Mouse (Mus musculus) frontal cortex, postnatal 36 days (tissue): ENCODE results near the gene Eci2.
"Not testable (repeated sequence)": the region's sequence is repeated elsewhere in the genome, so short reads cannot be mapped to it uniquely, and the experiment has no call there.

ENCODE experiments used
- DNase-seq, 2 experiments: peaks; one replicate each; pipeline ENCODE4 v3.0.0; 2022; ENCODE audit warnings: low spot score in 2 of 2

Eci2 gene

DNA sequence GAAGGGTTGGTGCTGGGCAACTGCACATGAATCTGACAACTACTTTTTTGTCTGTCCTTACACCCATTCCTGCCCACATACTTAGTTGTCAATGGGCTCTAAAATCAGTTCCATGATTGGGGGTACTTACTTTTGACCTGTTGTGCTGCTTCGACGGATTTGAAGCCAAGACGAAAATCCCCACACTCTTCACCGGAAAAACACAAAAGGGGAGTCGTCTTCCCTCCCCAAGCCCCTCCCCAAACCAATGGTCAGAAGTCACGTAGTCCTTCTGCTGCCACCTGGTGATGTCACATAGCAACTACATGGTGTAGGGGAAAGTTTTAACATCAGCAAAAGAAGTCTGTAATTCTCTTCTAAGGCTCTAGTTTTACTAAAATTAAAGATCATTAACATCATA, at the start of gene Eci2:
TSS of gene Eci2 (minus strand) at position 218 of the 400 bp plus-strand sequence.
- DNase-seq: no peak

DNA sequence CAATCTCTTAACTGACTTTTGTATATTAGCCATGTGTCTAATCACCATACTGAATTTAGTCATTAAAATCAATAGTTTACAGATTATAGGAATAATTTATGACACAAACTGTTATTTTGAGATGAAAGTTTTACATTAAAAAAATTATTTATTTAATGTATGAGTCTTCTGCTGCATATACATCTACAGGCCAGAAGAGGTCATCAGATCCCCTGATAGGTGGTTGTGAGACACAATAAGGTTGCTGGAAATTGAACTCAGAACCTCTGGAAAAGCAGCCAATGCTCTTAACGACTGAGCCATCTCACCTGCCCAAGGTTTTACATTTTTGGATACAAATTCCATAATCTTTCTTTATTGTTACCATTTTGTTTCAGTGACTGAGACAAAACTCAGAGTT, 48.0 kb upstream of the Eci2 start:
- no peak for DNase-seq

DNA sequence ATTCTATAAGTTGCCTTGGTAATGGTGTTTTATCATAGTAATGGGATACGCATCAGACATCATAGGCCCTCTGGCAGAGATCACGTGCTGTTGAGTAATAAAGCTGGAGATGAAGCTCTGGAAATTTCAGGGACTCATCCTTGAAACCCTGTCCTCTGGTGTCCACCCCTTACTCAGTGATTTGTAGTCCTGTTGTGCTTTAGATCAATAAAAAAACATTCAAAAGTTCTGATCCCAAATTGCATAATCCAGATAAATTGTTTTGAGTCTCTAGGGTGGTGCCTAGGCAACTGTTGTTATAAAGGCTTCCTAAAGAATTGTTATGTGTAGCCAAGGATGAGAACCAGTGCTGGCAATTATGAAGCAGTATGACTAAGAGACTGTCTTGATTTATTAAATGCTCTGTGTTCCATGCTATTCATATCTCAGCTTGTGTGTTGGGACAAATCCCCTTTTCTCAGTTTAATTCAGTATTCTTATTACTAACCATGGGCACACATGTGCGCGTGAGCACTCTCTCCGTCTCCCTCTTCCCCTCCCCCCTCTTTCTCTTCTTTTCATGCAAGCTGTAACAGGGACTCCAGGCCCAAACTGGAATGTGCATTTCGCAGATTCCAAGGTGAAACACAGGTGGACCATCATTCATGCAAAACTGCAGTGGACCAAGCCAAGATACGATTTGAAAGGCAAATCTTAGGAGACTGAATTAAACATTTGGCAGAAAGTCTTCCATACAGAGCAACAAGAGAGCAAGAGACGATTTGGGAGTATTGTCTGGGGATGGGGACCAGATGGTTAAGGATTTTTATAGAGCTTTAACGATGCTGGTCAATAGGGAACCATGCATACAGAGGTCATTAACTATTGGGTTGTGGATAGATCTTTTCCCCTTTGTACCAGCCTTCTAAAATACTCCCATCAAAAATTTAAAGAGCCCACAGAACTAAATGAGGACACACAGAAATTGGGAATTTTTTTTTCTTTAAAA, 43.9 kb upstream of the Eci2 start:
- no peak for DNase-seq

DNA sequence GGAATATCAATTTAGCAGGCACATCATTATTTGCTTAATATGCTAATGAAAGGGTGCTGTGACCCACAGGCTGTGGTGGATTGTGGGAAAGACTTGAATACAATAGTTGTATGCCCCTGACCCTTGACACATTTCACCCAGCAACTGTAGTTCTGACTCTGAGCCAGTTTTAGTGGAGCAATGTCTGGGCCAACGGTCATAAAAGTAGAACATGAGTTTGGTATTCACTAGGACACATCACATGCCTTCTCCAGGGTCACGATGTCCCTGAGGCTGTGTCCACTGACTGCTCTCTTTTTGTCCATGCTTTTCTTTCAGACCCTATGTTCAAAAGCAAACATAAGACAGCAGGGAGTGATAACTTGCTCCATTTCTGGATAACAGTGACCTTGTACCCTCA, 40.2 kb upstream of the Eci2 start:
- no peak for DNase-seq

DNA sequence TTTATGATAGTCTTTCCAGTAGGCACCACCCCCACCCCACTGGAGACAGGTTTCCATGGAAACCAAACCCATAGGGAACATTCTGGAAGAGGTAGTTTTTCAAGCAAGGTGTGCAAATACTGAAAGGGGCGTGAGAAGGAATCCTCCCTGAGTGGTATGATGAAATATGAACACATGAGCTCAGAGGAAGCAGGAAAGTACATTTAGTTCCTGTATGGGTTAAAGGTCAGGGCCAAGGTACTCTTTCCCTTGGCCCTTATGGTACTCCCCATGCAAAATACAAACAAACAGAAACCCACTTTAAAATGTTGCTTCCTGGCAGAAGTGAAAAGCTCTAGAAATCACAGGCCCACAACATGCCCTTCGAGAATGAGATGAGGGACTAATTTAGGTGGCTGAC, 39.1 kb upstream of the Eci2 start:
- DNase-seq: no peak

DNA sequence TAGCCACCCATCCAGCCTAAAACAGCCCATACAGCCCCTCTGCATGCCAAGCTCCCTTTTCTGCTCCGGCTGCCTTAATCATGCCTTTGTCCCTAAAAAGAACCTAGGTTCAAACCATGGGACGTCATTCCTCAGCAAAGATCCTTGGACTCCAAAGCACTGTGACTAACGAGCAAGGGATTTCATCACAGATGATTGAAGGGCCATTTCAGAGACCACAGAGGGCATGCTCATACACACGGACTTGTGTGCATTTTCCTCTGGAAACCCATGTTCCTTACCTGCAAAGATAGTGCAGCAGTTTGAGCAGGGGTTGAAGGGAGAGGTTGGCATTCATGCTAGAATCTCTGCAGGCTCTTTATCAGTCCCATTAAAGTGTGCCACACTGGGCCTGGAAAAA, 37.5 kb upstream of the Eci2 start:
- DNase-seq: no peak

DNA sequence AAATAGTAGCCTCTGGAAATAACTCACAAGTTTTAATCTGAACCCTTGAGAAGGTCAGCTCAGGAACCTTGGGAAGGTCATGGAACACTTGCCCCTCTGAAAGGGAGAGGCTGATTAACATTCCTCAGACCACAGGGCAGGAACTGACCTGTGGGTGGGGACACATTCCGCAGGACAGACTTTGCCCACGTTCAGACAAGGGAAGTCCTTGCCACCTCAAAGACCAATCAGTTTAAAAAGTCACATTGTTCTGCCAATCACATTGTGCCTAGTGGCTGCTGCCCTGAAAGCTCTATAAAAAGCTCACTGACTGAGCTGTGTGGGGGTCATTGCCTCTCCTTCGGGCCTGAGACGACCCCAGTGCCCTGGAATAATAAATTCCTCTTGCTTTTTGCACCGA, 31.2 kb upstream of the Eci2 start:
- no peak for DNase-seq

DNA sequence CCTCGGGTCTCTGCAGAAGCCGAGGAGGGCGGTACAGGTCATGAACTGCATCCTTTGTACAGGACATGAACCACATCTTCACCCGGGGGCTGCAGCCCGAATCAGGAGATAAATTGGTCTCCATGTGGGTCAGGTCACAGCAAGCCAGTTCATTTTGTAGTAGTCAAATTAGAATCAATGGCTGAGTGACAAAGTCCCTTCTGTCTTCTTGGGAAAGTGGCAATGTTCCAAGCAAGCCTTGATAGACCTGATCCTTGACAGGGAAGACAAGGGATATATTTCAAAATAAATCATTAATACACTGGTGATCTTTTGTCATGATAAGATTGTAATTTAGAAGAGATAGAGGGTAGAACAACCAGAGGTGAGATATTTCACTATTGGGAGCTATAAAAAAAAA, 9.6 kb upstream of the Eci2 start:
- DNase-seq: no peak

DNA sequence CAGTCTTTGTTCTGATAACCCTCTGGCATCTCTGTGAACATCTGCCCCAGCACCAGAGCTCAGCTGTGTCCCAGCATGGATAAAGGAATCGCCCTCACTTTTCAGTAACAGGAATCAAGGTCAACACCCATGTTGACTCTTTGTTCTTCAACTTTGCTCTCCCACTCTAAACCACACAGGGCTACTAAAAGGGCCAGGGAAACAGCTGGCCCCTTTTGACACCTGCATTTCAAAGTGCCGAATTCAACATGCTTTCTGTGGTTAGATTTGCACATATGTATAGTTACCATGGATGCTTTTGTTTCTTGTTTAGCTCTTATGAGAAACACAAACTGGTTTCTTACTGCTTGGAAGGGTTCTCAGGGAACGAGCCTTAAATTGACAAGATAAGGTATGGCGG, 8.8 kb upstream of the Eci2 start:
- no peak for DNase-seq

DNA sequence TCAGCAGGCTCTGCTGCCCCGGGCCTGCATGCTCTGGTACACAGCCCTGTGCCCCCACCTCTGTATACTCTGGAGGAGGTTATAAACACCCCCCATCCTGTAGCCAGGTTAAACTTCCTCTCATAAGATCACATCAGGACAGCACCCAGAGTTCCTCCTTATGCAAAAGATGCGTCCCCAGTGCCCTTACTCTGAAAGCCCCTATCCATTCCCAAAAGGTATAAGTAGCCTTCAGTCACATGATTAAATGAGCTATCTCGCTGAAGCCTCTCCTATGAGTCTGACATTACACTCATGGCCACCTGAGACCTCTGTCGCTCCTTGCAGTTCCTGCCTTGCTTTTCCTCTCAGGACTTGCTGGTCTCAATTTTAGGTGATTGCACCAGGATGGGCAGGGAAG, 6.7 kb upstream of the Eci2 start:
- no peak for DNase-seq

DNA sequence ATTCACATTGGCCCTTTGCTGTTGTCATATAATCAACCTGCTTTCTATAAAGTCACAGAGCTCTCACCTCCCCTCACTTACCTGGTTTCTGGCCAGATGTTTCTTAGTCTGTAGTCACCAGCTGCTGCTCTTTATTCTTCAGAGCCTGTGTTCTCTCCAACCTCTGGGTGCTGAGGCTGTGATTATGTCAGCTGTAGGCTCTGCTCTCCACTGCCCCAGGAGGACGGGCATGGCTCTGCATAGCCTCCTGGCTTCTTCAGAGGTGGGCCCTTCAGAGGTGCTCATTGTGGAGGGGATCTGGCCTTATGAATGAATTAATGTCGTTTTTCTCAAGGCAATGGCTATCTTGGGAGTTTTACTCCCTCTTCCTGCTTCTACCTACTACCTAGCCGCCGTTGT, 4.8 kb upstream of the Eci2 start:
- DNase-seq: no peak

DNA sequence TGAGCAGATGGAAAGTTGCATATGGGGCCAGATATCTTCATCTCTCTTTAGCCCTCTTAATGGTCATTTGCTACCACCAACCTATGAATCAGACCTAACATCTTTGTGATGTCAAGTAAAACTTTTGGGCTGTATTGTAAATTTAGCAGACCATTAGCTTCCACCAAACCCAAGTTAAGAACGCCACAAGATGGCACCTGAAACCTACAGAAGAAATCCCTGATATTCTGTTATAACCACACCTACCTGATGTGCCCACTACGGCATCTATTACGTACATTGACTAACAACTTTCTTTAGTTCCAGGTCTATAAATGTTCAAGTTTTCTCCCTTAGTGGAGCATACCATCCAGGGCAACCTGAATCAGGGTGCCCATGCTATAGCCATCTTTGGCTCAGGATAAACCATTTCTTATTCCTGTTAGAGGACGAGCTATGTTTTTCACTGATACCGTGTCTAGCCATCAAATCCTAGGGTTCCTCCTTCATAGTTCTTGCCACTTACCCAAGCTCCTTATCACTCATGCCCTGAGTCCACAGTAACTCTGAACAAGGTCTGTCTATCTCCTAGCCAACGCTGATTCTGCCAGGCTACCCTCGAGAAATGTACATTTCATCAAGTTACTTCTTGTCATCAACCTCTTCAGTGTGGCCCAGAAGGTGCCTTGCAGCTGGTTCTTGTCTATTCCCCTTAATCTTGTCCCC, 4.2 kb upstream of the Eci2 start:
- peak in 1 of 2 experiments; percentile 53 for DNase-seq

DNA sequence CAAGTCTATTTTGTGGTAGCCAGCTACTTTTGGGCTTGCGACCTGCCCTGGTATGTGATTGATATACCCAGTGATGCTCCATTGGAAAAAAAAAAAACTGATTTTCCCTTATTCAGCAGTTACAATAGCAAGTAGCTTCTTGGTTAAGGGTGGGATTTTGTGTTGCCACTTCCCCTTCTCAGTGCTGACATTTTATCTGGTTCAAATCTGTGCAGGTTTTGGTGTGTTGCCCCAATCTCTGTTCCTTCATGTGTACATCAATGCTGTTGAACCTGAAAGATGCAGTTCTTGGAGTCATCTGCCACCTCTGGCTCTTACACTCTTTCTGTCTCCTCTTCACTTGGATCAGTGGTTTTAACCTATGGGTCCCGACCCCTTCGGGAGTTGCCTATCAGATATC, 1.5 kb upstream of the Eci2 start:
- no peak for DNase-seq

DNA sequence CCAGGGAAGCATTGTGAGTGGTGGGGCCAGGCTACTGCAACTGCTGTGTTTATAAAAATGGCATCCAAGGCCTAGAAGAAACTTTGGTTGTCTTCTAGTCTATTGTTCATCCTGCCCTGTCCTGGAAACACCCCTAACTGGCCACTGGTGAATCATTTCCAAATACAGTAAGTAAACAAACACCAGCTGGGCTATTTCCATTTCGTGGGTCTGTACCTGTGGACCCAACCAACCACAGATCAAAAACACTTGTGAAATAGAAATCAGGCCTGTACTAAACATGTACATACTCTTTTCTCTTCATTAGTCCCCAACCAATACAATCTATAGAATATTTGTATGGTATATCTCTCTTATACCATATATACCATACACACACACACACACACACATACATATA, 3.5 kb downstream of the Eci2 start:
- not testable (repeated sequence) for DNase-seq

DNA sequence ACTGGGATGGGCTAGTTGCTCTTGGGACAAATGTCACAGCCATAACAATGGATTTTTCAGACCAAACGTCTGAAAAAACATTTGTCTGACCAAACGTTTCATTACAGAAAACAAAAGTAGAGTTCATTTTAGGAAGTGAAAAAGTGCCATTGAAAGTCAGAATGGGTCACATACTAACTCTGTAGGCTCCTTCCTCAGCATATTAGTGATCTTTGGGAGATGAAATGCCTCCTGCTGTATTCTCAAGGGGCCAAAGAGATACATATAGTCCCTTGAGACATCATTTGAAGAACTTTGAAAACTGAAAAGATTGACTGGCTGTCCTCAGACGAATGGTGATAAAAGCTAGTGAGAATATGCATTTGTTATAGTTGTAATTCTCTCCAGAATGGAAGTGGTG, 6.5 kb downstream of the Eci2 start:
- DNase-seq: no peak

DNA sequence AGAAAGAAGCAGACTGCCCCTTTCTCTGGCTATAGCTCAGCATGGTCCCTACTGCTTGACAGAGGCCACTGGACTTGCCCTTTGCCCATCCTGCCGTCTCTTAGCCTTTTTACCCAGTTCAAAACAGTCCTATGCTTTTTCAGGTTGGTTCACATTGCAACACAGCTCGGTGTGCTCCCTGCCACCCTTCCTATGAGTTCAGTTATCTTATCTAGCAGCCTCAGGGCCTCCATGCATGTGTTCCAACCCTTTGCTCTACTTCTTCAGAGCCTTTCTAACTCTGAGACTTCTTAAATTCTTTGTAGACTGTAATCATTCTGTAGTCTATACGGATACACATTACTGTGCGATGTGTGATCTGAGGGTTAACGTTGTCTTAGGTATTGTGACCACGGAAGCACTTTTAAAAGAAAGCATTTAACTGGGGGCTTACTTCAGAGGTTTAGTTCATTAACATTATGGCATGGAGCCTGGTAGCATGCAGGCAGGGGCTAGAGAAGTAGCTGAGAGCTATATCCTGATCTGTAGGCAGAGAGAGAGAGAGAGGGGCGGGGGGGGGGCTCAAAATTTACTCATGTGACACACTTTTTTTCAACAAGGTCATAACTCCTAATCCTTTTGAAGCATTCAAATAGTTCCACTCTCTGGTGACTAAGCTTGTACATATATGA, 7.9 kb downstream of the Eci2 start:
- DNase-seq: no peak

DNA sequence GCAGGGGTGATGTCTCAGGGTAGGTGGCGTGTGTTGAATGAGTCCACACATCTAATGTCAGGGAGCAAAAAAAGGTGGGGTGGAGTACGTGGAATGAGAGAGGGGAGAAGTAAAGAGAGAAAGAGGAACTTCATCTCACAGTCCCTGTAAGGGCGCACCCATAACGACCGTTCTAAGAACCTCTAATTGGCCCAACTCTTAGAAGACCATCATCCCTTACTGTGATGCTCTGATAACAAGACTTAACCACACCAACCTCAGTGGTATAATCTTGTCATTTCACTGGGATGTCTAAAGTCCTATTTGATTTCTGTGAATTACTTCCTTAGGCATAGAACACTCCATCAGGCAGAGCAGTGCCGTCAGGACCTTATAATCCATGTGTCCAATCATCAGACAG, 9.5 kb downstream of the Eci2 start:
- no peak for DNase-seq

DNA sequence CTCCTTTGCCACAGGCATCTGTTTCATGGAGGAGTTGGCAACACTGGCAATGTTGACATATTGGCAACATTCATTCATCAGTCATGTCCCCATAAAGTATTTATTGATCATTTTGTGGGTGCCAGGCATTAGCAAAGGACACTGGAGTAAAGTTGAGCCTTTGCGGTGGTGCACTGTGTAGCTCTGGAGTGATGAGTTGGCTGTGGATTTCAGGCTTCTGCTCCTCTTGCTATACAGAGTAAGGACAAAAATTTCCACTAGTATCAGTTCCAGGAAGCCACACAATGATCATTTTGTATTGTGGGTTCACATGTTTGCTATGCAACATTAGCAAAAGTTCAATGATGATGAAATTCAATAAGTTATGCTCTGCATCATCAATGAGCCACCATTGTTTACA, 10.8 kb downstream of the Eci2 start:
- no peak for DNase-seq

DNA sequence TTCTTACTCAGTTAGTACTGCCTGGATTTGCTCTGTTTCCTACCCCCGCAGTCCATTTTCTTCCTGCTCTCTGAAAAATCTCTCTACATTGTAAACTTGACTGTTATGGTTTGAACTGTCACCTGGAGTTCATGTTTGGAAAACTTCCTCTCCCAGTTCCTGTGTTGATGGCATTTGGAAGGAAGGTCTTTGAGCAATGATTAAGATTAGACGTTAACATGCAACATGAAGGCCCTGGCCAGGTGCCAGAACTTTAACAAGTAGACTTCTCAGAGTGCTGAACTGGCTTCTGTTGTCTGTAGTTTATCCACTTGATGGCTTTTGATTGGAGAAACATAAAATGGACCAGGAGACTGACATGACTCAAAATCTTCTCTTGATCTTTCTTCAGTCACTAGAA, 31.0 kb downstream of the Eci2 start:
- DNase-seq: no peak

DNA sequence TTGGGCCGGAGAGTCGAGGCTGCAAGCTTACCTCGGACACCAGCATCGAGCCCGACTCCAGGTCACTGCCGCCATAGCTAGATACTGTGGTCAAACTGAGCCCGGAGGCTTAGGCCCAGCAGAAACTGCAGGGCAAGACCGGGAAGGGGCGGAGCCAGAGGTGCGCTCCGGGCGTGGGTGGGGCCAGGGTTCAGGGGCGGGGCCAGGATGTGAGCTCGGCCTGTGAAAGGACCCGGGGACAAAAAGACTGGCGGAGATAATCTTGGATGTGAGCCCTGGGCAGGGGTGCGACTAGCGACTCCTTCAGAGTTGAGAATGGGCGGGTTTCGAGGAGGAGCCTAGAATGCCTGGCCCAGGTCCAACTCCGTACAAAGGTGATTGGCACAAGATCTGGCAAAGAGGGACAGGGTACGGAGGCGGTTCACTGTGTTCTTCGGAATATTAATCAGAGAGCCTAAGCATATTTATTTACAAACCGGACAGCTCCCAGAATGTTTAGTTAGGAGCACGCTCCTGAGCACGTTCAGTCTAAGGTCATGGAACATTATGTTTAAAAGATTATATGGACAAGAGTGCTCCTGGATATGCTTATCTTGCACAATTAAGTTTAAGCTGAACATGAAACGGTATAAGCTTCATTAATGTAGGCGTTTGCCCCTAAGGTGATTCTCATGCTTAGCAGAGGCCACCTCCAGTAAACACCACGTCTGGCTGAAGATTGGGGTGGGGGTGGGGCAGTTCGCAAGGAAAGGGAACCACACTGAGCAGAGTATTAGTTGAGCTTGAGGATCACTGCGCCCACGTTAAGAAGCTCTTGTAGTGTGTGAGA, 32.7 kb downstream of the Eci2 start:
- DNase-seq: peak; percentile 81 to 85

DNA sequence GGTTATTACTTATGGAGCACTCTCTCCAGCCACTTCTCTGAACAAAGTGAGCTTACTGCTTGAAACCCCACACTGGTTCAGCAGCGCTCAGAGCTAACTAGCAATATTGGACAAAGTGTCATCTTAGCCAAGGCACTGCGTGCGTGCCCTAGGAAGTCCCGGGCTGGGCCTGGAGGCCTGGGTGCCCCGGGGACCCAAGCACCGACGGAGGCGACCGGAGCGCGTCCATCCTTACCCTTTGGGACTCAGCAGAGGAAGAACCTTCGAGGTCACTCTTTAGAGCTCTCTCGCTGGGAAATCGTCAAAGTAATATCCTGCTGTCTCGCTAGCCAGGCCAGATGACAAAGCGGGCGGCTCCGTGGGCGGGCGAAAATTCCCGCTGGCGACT, 33.3 kb downstream of the Eci2 start:
- no peak for DNase-seq

DNA sequence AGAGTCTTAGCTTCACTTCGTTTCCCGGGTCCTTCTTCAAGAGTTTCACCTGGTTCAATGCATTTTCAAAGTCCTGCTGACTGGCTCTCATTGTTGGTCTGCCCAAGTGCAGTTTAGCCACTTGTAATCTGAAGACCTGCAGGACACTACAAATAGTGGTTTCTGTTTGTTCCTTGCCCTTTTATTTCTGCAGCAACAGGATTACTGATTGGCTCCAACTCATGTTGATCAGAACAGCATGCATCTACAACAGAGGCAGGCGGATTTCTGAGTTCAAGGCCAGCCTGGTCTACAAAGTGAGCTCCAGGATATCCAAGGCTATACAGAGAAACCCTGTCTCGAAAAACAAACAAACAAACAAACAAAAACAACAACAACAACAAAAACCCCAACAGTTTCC, 33.8 kb downstream of the Eci2 start:
- no peak for DNase-seq
